Mouse (Mus musculus): ENCODE measurements around the gene Rab3c. TPM values are rescaled to one million over a fixed set of nuclear protein-coding genes. Genes with fewer than 3 reads are reported as not detected.

Rab3c gene
- polyA plus RNA-seq, 1 experiment from 2014 or later, result 177 TPM

- peak overlapping the region; percentile 79 for H3K27ac ChIP-seq
- H3K27me3 ChIP-seq (ENCODE audit: control insufficient read depth, insufficient read depth, low read length), result no peaks in the 10 kb centered on the region
- H3K9ac ChIP-seq, result peak overlapping the region; percentile 32
- H3K4me2 ChIP-seq (replicated peaks), result peak overlapping the region; percentile 24
- H3K4me3 ChIP-seq (replicated peaks; ENCODE audit: low read length), result no peak overlapping the region
- WGBS, result 45% methylated on average over 12 of the region's 12 CpGs
- peak; percentile 60 for DNase-seq (ENCODE audit: low spot score)
- peak; percentile 73; the same call in 1 of the 2 replicates for ATAC-seq (ENCODE audit: low FRiP score)
- H3K9me3 ChIP-seq (ENCODE audit: control insufficient read depth, low read length), result no peaks in the 10 kb centered on the region
- H3K36me3 ChIP-seq (replicated peaks; ENCODE audit: control insufficient read depth, insufficient read depth), result no peaks in the 10 kb centered on the region
- H3K4me1 ChIP-seq (replicated peaks; ENCODE audit: control insufficient read depth, insufficient read depth, low read length), result peaks cover 16% of the 10 kb centered on the region; the same call in 1 of the 2 replicates
Observed at GRCm38 (mm10) chr13:110127613-110128258, 153.1 kb downstream of the Rab3c start.

GRCm38 (mm10) chr13:110122825-110123224 is 158.0 kb downstream of the Rab3c start:
- H3K36me3 ChIP-seq (replicated peaks; ENCODE audit: control insufficient read depth, insufficient read depth), result no peaks in the 10 kb centered on the region; the same call in 1 of the 2 replicates
- no peak overlapping the region for H3K9ac ChIP-seq
- H3K27ac ChIP-seq, result no peak overlapping the region
- ATAC-seq (ENCODE audit: low FRiP score) (no peak), DNase-seq (ENCODE audit: low spot score) (no peak)
- H3K9me3 ChIP-seq (ENCODE audit: control insufficient read depth, low read length), result no peaks in the 10 kb centered on the region
- 90% methylated on average over 4 of the region's 4 CpGs for WGBS
- no peaks in the 10 kb centered on the region for H3K27me3 ChIP-seq (ENCODE audit: control insufficient read depth, insufficient read depth, low read length)
- H3K4me2 ChIP-seq (replicated peaks), result no peak overlapping the region
- no peak overlapping the region for H3K4me3 ChIP-seq (replicated peaks; ENCODE audit: low read length)
- H3K4me1 ChIP-seq (replicated peaks; ENCODE audit: control insufficient read depth, insufficient read depth, low read length), result peaks cover 11% of the 10 kb centered on the region; the same call in 1 of the 2 replicates

GRCm38 (mm10) chr13:110116892-110117291 is 163.9 kb downstream of the Rab3c start:
- ATAC-seq (ENCODE audit: low FRiP score) (no peak), DNase-seq (ENCODE audit: low spot score) (no peak)
- H3K4me1 ChIP-seq (replicated peaks; ENCODE audit: control insufficient read depth, insufficient read depth, low read length), result peaks cover 23% of the 10 kb centered on the region
- H3K27ac ChIP-seq, result no peak overlapping the region
- WGBS, result 85% methylated on average over 5 of the region's 5 CpGs
- H3K9me3 ChIP-seq (ENCODE audit: control insufficient read depth, low read length), result no peaks in the 10 kb centered on the region
- H3K9ac ChIP-seq, result no peak overlapping the region
- H3K4me3 ChIP-seq (replicated peaks; ENCODE audit: low read length), result no peak overlapping the region
- no peak overlapping the region for H3K4me2 ChIP-seq (replicated peaks)
- no peaks in the 10 kb centered on the region for H3K27me3 ChIP-seq (ENCODE audit: control insufficient read depth, insufficient read depth, low read length)
- H3K36me3 ChIP-seq (replicated peaks; ENCODE audit: control insufficient read depth, insufficient read depth), result no peaks in the 10 kb centered on the region; the same call in 1 of the 2 replicates

- H3K4me1 ChIP-seq (replicated peaks; ENCODE audit: control insufficient read depth, insufficient read depth, low read length), result peaks cover 23% of the 10 kb centered on the region
- H3K27ac ChIP-seq, result peak overlapping the region; percentile 33; the same call in 1 of the 2 replicates
- no peak overlapping the region for H3K9ac ChIP-seq
- no peak overlapping the region for H3K4me2 ChIP-seq (replicated peaks)
- no peaks in the 10 kb centered on the region; the same call in 1 of the 2 replicates for H3K36me3 ChIP-seq (replicated peaks; ENCODE audit: control insufficient read depth, insufficient read depth)
- DNase-seq (ENCODE audit: low spot score) (no peak), ATAC-seq (ENCODE audit: low FRiP score) (no peak)
- no peaks in the 10 kb centered on the region for H3K9me3 ChIP-seq (ENCODE audit: control insufficient read depth, low read length)
- no peaks in the 10 kb centered on the region for H3K27me3 ChIP-seq (ENCODE audit: control insufficient read depth, insufficient read depth, low read length)
- 74% methylated on average over 3 of the region's 3 CpGs for WGBS
- no peak overlapping the region for H3K4me3 ChIP-seq (replicated peaks; ENCODE audit: low read length)
Observed at GRCm38 (mm10) chr13:110116316-110116715, 164.5 kb downstream of the Rab3c start.

GRCm38 (mm10) chr13:110114870-110115645 is 165.7 kb downstream of the Rab3c start:
- H3K4me3 ChIP-seq (replicated peaks; ENCODE audit: low read length), result no peak overlapping the region
- peak; percentile 90 for ATAC-seq (ENCODE audit: low FRiP score)
- peak; percentile 63 for DNase-seq (ENCODE audit: low spot score)
- H3K9me3 ChIP-seq (ENCODE audit: control insufficient read depth, low read length), result no peaks in the 10 kb centered on the region
- WGBS, result 10% methylated on average over 7 of the region's 7 CpGs
- no peaks in the 10 kb centered on the region for H3K27me3 ChIP-seq (ENCODE audit: control insufficient read depth, insufficient read depth, low read length)
- no peaks in the 10 kb centered on the region; the same call in 1 of the 2 replicates for H3K36me3 ChIP-seq (replicated peaks; ENCODE audit: control insufficient read depth, insufficient read depth)
- 0 out of 2 replicates have a peak overlapping the region, but pooled peaks have one; percentile 3 for H3K9ac ChIP-seq
- peaks cover 23% of the 10 kb centered on the region for H3K4me1 ChIP-seq (replicated peaks; ENCODE audit: control insufficient read depth, insufficient read depth, low read length)
- peak overlapping the region; percentile 73 for H3K27ac ChIP-seq
- no peak overlapping the region for H3K4me2 ChIP-seq (replicated peaks)

- H3K9ac ChIP-seq, result no peak overlapping the region
- no peaks in the 10 kb centered on the region for H3K9me3 ChIP-seq (ENCODE audit: control insufficient read depth, low read length)
- H3K4me3 ChIP-seq (replicated peaks; ENCODE audit: low read length), result no peak overlapping the region
- ATAC-seq (ENCODE audit: low FRiP score) (no peak), DNase-seq (ENCODE audit: low spot score) (no peak)
- peaks cover 23% of the 10 kb centered on the region for H3K4me1 ChIP-seq (replicated peaks; ENCODE audit: control insufficient read depth, insufficient read depth, low read length)
- H3K27ac ChIP-seq, result peak overlapping the region; percentile 54; the same call in 1 of the 2 replicates
- no peaks in the 10 kb centered on the region for H3K27me3 ChIP-seq (ENCODE audit: control insufficient read depth, insufficient read depth, low read length)
- 82% methylated on average over 6 of the region's 6 CpGs for WGBS
- no peak overlapping the region for H3K4me2 ChIP-seq (replicated peaks)
- no peaks in the 10 kb centered on the region; the same call in 1 of the 2 replicates for H3K36me3 ChIP-seq (replicated peaks; ENCODE audit: control insufficient read depth, insufficient read depth)
Observed at GRCm38 (mm10) chr13:110113711-110114110, 167.1 kb downstream of the Rab3c start.

- Histone ChIP-seq H3K4me3 (replicated peaks; ENCODE audit: low read length) (no peak overlapping the region), H3K4me2 (replicated peaks) (no peak overlapping the region), H3K27ac (peak overlapping the region; percentile 60), H3K9me3 (ENCODE audit: control insufficient read depth, low read length) (no peaks in the 10 kb centered on the region), H3K36me3 (replicated peaks; ENCODE audit: control insufficient read depth, insufficient read depth) (no peaks in the 10 kb centered on the region), H3K4me1 (replicated peaks; ENCODE audit: control insufficient read depth, insufficient read depth, low read length) (peaks cover 29% of the 10 kb centered on the region), H3K9ac (no peak overlapping the region), H3K27me3 (ENCODE audit: control insufficient read depth, insufficient read depth, low read length) (no peaks in the 10 kb centered on the region)
- ATAC-seq (ENCODE audit: low FRiP score), result peak; percentile 39; the same call in 1 of the 2 replicates
- WGBS, result 72% methylated on average over 6 of the region's 6 CpGs
- no peak for DNase-seq (ENCODE audit: low spot score)
Observed at GRCm38 (mm10) chr13:110097424-110098050, 183.3 kb downstream of the Rab3c start.

GRCm38 (mm10) chr13:110094998-110095397 is 185.8 kb downstream of the Rab3c start:
- Histone ChIP-seq H3K4me2 (replicated peaks) (peak overlapping the region; percentile 34; the same call in 1 of the 2 replicates), H3K36me3 (replicated peaks; ENCODE audit: control insufficient read depth, insufficient read depth) (no peaks in the 10 kb centered on the region), H3K9ac (0 out of 2 replicates have a peak overlapping the region, but pooled peaks have one; percentile 33), H3K9me3 (ENCODE audit: control insufficient read depth, low read length) (no peaks in the 10 kb centered on the region), H3K4me3 (replicated peaks; ENCODE audit: low read length) (no peak overlapping the region), H3K27ac (peak overlapping the region; percentile 84), H3K27me3 (ENCODE audit: control insufficient read depth, insufficient read depth, low read length) (no peaks in the 10 kb centered on the region), H3K4me1 (replicated peaks; ENCODE audit: control insufficient read depth, insufficient read depth, low read length) (peaks cover 29% of the 10 kb centered on the region)
- ATAC-seq (ENCODE audit: low FRiP score), result 0 out of 2 replicates have a peak, but pooled peaks have one; percentile 19
- DNase-seq (ENCODE audit: low spot score), result no peak
- WGBS, result 44% methylated on average over 6 of the region's 6 CpGs
